11 mouse cellular contexts compared by ENCODE assay signal in the genomic region with DNA sequence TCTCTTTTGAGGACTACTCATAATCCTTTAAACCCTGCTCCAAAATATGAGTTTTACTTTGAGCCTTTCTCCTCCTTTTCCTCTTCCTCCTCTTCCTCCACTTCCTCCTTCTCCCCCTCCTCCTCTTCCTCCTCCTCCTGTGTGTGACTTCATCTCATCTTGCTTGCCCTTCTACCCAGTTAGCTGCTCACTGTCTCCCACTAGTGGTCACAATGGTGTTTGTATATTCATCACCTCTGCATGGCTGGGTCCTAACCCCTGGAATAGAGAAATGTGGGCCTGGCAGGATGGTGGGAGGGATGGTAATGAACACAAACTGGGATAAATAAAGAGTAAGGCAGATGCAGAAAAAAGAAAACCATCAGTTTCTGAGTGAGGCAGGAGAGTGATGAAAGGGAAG.
DNase-seq lines count a peak whose midpoint lies in the region; ATAC-seq and TF ChIP-seq lines count a peak whose summit lies in the region.
"Had no signal": no experiment of that assay in that cellular context is flagged by ENCODE, and none has a peak within 500 bp of the region (broad histone marks: within the 10 kb centered on the region; RNA-seq: fewer than 3 reads in every experiment).

No protein-coding gene starts in this region.

- H3K9ac ChIP-seq in heart, postnatal 0 days (replicated peaks; ENCODE audit: low read depth, low read length): no peak overlapping the region
- no peak overlapping the region for H3K9ac ChIP-seq in lung, postnatal 0 days (replicated peaks; ENCODE audit: low read depth)
- H3K9ac ChIP-seq: forebrain, embryonic 12.5 days; heart, embryonic 15.5 days; limb, embryonic 13.5 days had no signal

- H3K4me3 ChIP-seq in heart, postnatal 0 days (ENCODE audit: low read depth, low read length): no peak overlapping the region
- H3K4me3 ChIP-seq in lung, postnatal 0 days (ENCODE audit: low read depth, low read length): no peak overlapping the region
- H3K4me3 ChIP-seq: forebrain, embryonic 12.5 days; heart, embryonic 15.5 days; limb, embryonic 13.5 days had no signal

- POLR2A ChIA-PET in Patski (lab: Charles Lee): no interaction called here

- CTCF ChIA-PET in Patski (lab: Charles Lee): no interaction called here

- H3K4me2 ChIP-seq in heart, postnatal 0 days (ENCODE audit: low read depth, low read length): no peak overlapping the region
- H3K4me2 ChIP-seq in lung, postnatal 0 days (replicated peaks; ENCODE audit: low read depth, low read length): no peak overlapping the region
- H3K4me2 ChIP-seq: forebrain, embryonic 12.5 days; heart, embryonic 15.5 days; limb, embryonic 13.5 days had no signal

- no peak for DNase-seq in heart, postnatal 0 days (ENCODE audit: low spot score)
- DNase-seq in heart, adult 9 months (ENCODE audit: low spot score in 2 of 2): no peak
- DNase-seq in lung, postnatal 0 days (ENCODE audit: low spot score): no peak
- no peak for DNase-seq in lung, postnatal 4 days
- DNase-seq in Patski (ENCODE audit: low read depth, low spot score): no peak
- DNase-seq in retina, postnatal 1 day: peak; percentile 59
- no peak for DNase-seq in kidney, adult 11 months

- ATAC-seq in heart, postnatal 0 days (ENCODE audit: insufficient read depth, low read depth): no peak
- no peak for ATAC-seq in lung, postnatal 0 days
- no peak for ATAC-seq in Patski
- ATAC-seq: midbrain, embryonic 16.5 days had no signal

- H3K27ac ChIP-seq in heart, postnatal 0 days (ENCODE audit: low read depth): no peak overlapping the region
- no peak overlapping the region for H3K27ac ChIP-seq in lung, postnatal 0 days (ENCODE audit: low read length)
- H3K27ac ChIP-seq: forebrain, embryonic 12.5 days; heart, embryonic 15.5 days; limb, embryonic 13.5 days had no signal

- in situ Hi-C loops in Patski (cut with MboI; ENCODE audit: low pct_unique_long_range_greater_than_20kb): no loop called here

- peak; percentile 45; the same call in 1 of the 2 replicates for TF ChIP-seq CTCF in heart, postnatal 0 days (IDR thresholded peaks at IDR 0.05; ENCODE audit: low read depth)
- peak; percentile 46 for TF ChIP-seq CTCF in lung, postnatal 0 days (IDR thresholded peaks at IDR 0.05)
- TF ChIP-seq CTCF in Patski (IDR thresholded peaks at IDR 0.05): peak; percentile 50

- 0 out of 2 replicates have a peak, but pooled peaks cover 2% of the 10 kb centered on the region for H3K9me3 ChIP-seq in heart, postnatal 0 days (replicated peaks; ENCODE audit: control insufficient read depth, low read length)
- H3K9me3 ChIP-seq in lung, postnatal 0 days (ENCODE audit: low read length): no peaks in the 10 kb centered on the region
- H3K9me3 ChIP-seq: heart, embryonic 15.5 days; limb, embryonic 13.5 days had no signal

- no peak for TF ChIP-seq EP300 in heart, postnatal 0 days (IDR thresholded peaks at IDR 0.05; ENCODE audit: low read depth)
- no peak for TF ChIP-seq EP300 in lung, postnatal 0 days (IDR thresholded peaks at IDR 0.05)

- no peaks in the 10 kb centered on the region for H3K4me1 ChIP-seq in heart, postnatal 0 days (ENCODE audit: control insufficient read depth, insufficient read depth)
- H3K4me1 ChIP-seq in lung, postnatal 0 days (ENCODE audit: insufficient read depth, low read depth, low read length): no peaks in the 10 kb centered on the region
- H3K4me1 ChIP-seq: forebrain, embryonic 12.5 days; heart, embryonic 15.5 days; limb, embryonic 13.5 days had no signal

- H3K36me3 ChIP-seq in heart, postnatal 0 days (replicated peaks; ENCODE audit: control insufficient read depth, insufficient read depth, low read length): no peaks in the 10 kb centered on the region
- H3K36me3 ChIP-seq in lung, postnatal 0 days (ENCODE audit: insufficient read depth, low read length): no peaks in the 10 kb centered on the region
- H3K36me3 ChIP-seq: forebrain, embryonic 12.5 days; heart, embryonic 15.5 days; limb, embryonic 13.5 days had no signal

- H3K27me3 ChIP-seq in heart, postnatal 0 days (ENCODE audit: control insufficient read depth, insufficient read depth, low read length): no peaks in the 10 kb centered on the region
- no peaks in the 10 kb centered on the region for H3K27me3 ChIP-seq in lung, postnatal 0 days (replicated peaks; ENCODE audit: insufficient read depth, low read length)
- peaks cover 9% of the 10 kb centered on the region for H3K27me3 ChIP-seq in Patski
- H3K27me3 ChIP-seq: forebrain, embryonic 12.5 days; heart, embryonic 15.5 days; limb, embryonic 13.5 days had no signal
